Mouse (Mus musculus) heart, adult 2 months (tissue): ENCODE results near the gene Gm9944. TPM values are rescaled to one million over a fixed set of nuclear protein-coding genes. Genes with fewer than 3 reads are reported as not detected.

Experiments used
- DNase-seq, 2 experiments: peaks; one replicate each; pipeline ENCODE4 v3.0.0; 2021
- H3K27ac ChIP-seq: fragments of 200-600 bp; 2 replicates; pipeline ENCODE4 v1.8.1; 2022
- H3K27me3 ChIP-seq: fragments of 200-500 bp; 2 replicates; pipeline ENCODE4 v1.6.1; 2012; ENCODE audit warnings: mild to moderate bottlenecking, low read length, inconsistent platforms, mixed read lengths; ENCODE audit not compliant: control insufficient read depth, insufficient read depth
- H3K36me3 ChIP-seq: fragments of 200-500 bp; 2 replicates; pipeline ENCODE4 v1.6.1; 2012; ENCODE audit warnings: low read length, inconsistent platforms; ENCODE audit not compliant: control insufficient read depth, insufficient read depth
- H3K4me1 ChIP-seq: fragments of 200-500 bp; 2 replicates; pipeline ENCODE4 v1.6.1; 2011; ENCODE audit warnings: low read length; ENCODE audit not compliant: control insufficient read depth, insufficient read depth
- H3K4me3 ChIP-seq: fragments of 200-600 bp; 2 replicates; pipeline ENCODE4 v1.8.1; 2022
- H3K79me2 ChIP-seq: fragments of 200-500 bp; replicated peaks from 2 replicates; pipeline ENCODE4 v1.6.1; 2012; ENCODE audit warnings: mild to moderate bottlenecking, inconsistent platforms, low read length, moderate library complexity, mixed read lengths; ENCODE audit not compliant: control insufficient read depth, insufficient read depth
- H3K9ac ChIP-seq: fragments of 200-500 bp; 2 replicates; pipeline ENCODE4 v1.6.1; 2012; ENCODE audit warnings: low read depth, mild to moderate bottlenecking, control low read depth, inconsistent platforms, low read length, mixed read lengths
- CTCF ChIP-seq: fragments of 200-600 bp; IDR thresholded peaks from 2 replicates; pipeline ENCODE4 v1.8.1; 2022; ENCODE audit warnings: antibody characterized with exemption, mild to moderate bottlenecking, moderate library complexity
- EP300 ChIP-seq: fragments of 200-500 bp; IDR thresholded peaks from 2 replicates; pipeline ENCODE4 v1.6.1; 2011; ENCODE audit warnings: low read depth, low read length, control low read depth; ENCODE audit not compliant: insufficient read depth
- POLR2A ChIP-seq: fragments of 200-500 bp; IDR thresholded peaks from 2 replicates; pipeline ENCODE4 v1.6.1; 2011; ENCODE audit warnings: mild to moderate bottlenecking, low read depth, low read length, control low read depth; ENCODE audit not compliant: insufficient read depth
- WGBS: fragments of 180-500 bp; shearing (Covaris S2); methylation state at CpG from one replicate; pipeline ENCODE4 v1.1.7; 2018; 5-methylcytosine and 5-hydroxymethylcytosine counted together
- intact Hi-C: fragments of 180-260 bp; cut with DNase I; formaldehyde crosslinking; loops from one replicate; pipeline ENCODE4 v1.15.1; 2025
- long read RNA-seq: library from polyadenylated mRNA; stranded (forward); transcript quantifications from one replicate; pipeline ENCODE4 v2.0.0, GENCODE M21; 2021
- polyA plus RNA-seq: library from polyadenylated mRNA; depleted of rRNA; stranded (reverse); fragments of >200 nt; gene quantifications from 2 replicates; pipeline ENCODE4 v1.2.3, GENCODE M21; 2012; rRNA removed
- total RNA-seq, 2 experiments: library from RNA; stranded (reverse); gene quantifications; 2 replicates each; pipeline ENCODE4 v1.2.3; 2021

Gm9944 gene
- total RNA-seq (not detected), polyA plus RNA-seq (not detected in 2 replicates)
- long read RNA-seq = 0 reads

GRCm38 (mm10) chr4:144453217-144453616 lies at the start of gene Gm9944:
TSS of gene Gm9944 (minus strand) at chr4:144453317.
- 59% methylated on average over 2 of the region's 2 CpGs for WGBS
- no peak within 1 kb of the TSS for H3K27ac ChIP-seq
- no peaks in the 10 kb centered on the region for H3K36me3 ChIP-seq
- H3K4me1 ChIP-seq = no peaks in the 10 kb centered on the region
- no peak within 1 kb of the TSS for H3K9ac ChIP-seq
- intact Hi-C loops = no loop called here
- no peak for DNase-seq
- H3K4me3 ChIP-seq = no peak within 1 kb of the TSS
- H3K27me3 ChIP-seq = no peaks in the 10 kb centered on the region
- TF ChIP-seq POLR2A (no peak), EP300 (no peak), CTCF (no peak)
- H3K79me2 ChIP-seq = no peaks in the 10 kb centered on the region

GRCm38 (mm10) chr4:144493331-144493730 lies 40.2 kb upstream of the Gm9944 start:
- DNase-seq = no peak
- H3K27ac ChIP-seq = no peak overlapping the region
- intact Hi-C loops = no loop called here

GRCm38 (mm10) chr4:144468091-144468490 lies 15.0 kb upstream of the Gm9944 start:
- 56% methylated on average over 1 of the region's 1 CpGs for WGBS
- TF ChIP-seq CTCF (no peak), EP300 (no peak), POLR2A (no peak)
- Histone ChIP-seq H3K27ac (no peak overlapping the region), H3K36me3 (no peaks in the 10 kb centered on the region), H3K27me3 (no peaks in the 10 kb centered on the region), H3K4me3 (no peak overlapping the region), H3K9ac (no peak overlapping the region), H3K4me1 (no peaks in the 10 kb centered on the region), H3K79me2 (no peaks in the 10 kb centered on the region)
- no peak for DNase-seq
- intact Hi-C loops = no loop called here

More at GRCm38 (mm10) chr4:144493331-144493730, 40.2 kb upstream of the Gm9944 start:
- Histone ChIP-seq H3K4me3 (no peak overlapping the region), H3K27me3 (no peaks in the 10 kb centered on the region), H3K9ac (no peak overlapping the region), H3K4me1 (no peaks in the 10 kb centered on the region), H3K36me3 (no peaks in the 10 kb centered on the region), H3K79me2 (no peaks in the 10 kb centered on the region)
- no peak for TF ChIP-seq CTCF
- TF ChIP-seq POLR2A = no peak
- no peak for TF ChIP-seq EP300

- WGBS = 55% methylated on average over 2 of the region's 2 CpGs
- no peak overlapping the region for H3K4me3 ChIP-seq
Observed at GRCm38 (mm10) chr4:144465206-144465605, 12.1 kb upstream of the Gm9944 start.

GRCm38 (mm10) chr4:144463656-144464055 lies 10.5 kb upstream of the Gm9944 start, which contains the start of gene Aadacl3:
TSS of gene Aadacl3 (minus strand) at chr4:144463756.
- no peaks in the 10 kb centered on the region for H3K27me3 ChIP-seq
- DNase-seq = no peak
- H3K79me2 ChIP-seq = no peaks in the 10 kb centered on the region
- intact Hi-C loops = no loop called here
- no peak within 1 kb of the TSS for H3K4me3 ChIP-seq
- no peak within 1 kb of the TSS for H3K9ac ChIP-seq
- no peaks in the 10 kb centered on the region for H3K4me1 ChIP-seq
- no peak within 1 kb of the TSS for H3K27ac ChIP-seq
- no peaks in the 10 kb centered on the region for H3K36me3 ChIP-seq
- no peak for TF ChIP-seq CTCF
- no peak for TF ChIP-seq POLR2A
- TF ChIP-seq EP300 = no peak
- WGBS = 44% methylated on average over 3 of the region's 3 CpGs

More at GRCm38 (mm10) chr4:144465206-144465605, 12.1 kb upstream of the Gm9944 start:
- TF ChIP-seq CTCF (no peak), POLR2A (no peak), EP300 (no peak)
- intact Hi-C loops = no loop called here
- Histone ChIP-seq H3K9ac (no peak overlapping the region), H3K27ac (no peak overlapping the region), H3K36me3 (no peaks in the 10 kb centered on the region), H3K27me3 (no peaks in the 10 kb centered on the region), H3K4me1 (no peaks in the 10 kb centered on the region), H3K79me2 (no peaks in the 10 kb centered on the region)
- no peak for DNase-seq

- Histone ChIP-seq H3K4me3 (no peak overlapping the region), H3K27ac (no peak overlapping the region), H3K36me3 (no peaks in the 10 kb centered on the region), H3K9ac (no peak overlapping the region), H3K27me3 (no peaks in the 10 kb centered on the region), H3K4me1 (no peaks in the 10 kb centered on the region), H3K79me2 (no peaks in the 10 kb centered on the region)
- intact Hi-C loops = no loop called here
- WGBS = 58% methylated on average over 2 of the region's 2 CpGs
- TF ChIP-seq EP300 (no peak), POLR2A (no peak), CTCF (no peak)
- no peak for DNase-seq
Observed at GRCm38 (mm10) chr4:144448546-144448945, 4.6 kb downstream of the Gm9944 start.
